Mouse (Mus musculus) MEL (cell line): ENCODE data around the gene Gm36028.

Experiments used
- CTCF ChIP-seq, 3 experiments: IDR thresholded peaks in 2 of 3; conservative IDR thresholded peaks in 1 of 3; 2 replicates each; pipeline ENCODE4 v1.5.1; 2011 to 2012; ENCODE audit warnings: low read length in 3 of 3, low read depth in 2 of 3, mild to moderate bottlenecking in 2 of 3, improper control_type of control experiment in 1 of 3, inconsistent platforms in 1 of 3, mixed read lengths in 1 of 3, moderate library complexity in 1 of 3; ENCODE audit not compliant: control insufficient read depth in 1 of 3, insufficient read depth in 1 of 3, poor library complexity in 1 of 3, severe bottlenecking in 1 of 3
- ELF1 ChIP-seq: IDR thresholded peaks from 2 replicates; pipeline ENCODE4 v1.6.1; 2014; ENCODE audit warnings: low read depth, mild to moderate bottlenecking, inconsistent platforms, low read length, improper control_type of control experiment, moderate library complexity
- EP300 ChIP-seq, 2 experiments: IDR thresholded peaks; 2 replicates each; pipeline ENCODE4 v1.6.1; 2011; ENCODE audit warnings: improper control_type of control experiment in 2 of 2, low read length in 2 of 2, low read depth in 1 of 2, mild to moderate bottlenecking in 1 of 2
- GABPA ChIP-seq: IDR thresholded peaks from 2 replicates; pipeline ENCODE4 v1.6.1; 2012; ENCODE audit warnings: low read depth, mild to moderate bottlenecking, inconsistent platforms, low read length, improper control_type of control experiment, moderate library complexity
- NRF1 ChIP-seq: IDR thresholded peaks from 2 replicates; pipeline ENCODE4 v1.6.1; 2014; ENCODE audit warnings: low read depth, mild to moderate bottlenecking, inconsistent platforms, low read length, improper control_type of control experiment, moderate library complexity; ENCODE audit not compliant: poor library complexity, insufficient read depth, severe bottlenecking
- POLR2A ChIP-seq, 2 experiments: IDR thresholded peaks; 2 replicates each; pipeline ENCODE4 v1.6.1; 2011 to 2012; ENCODE audit warnings: low read length in 2 of 2, mild to moderate bottlenecking in 2 of 2, control low read depth in 1 of 2, improper control_type of control experiment in 1 of 2, low read depth in 1 of 2, moderate library complexity in 1 of 2; ENCODE audit not compliant: control insufficient read depth in 1 of 2, insufficient read depth in 1 of 2, poor library complexity in 1 of 2
- RCOR1 ChIP-seq: IDR thresholded peaks from 2 replicates; pipeline ENCODE4 v1.6.1; 2012; ENCODE audit warnings: low read depth, mild to moderate bottlenecking, inconsistent platforms, low read length, improper control_type of control experiment
- UBTF ChIP-seq: IDR thresholded peaks from 2 replicates; pipeline ENCODE4 v1.6.1; 2012; ENCODE audit warnings: low read depth, mild to moderate bottlenecking, inconsistent platforms, low read length, improper control_type of control experiment, moderate library complexity, borderline replicate concordance; ENCODE audit not compliant: insufficient read depth
- ZC3H11A ChIP-seq: IDR thresholded peaks from 2 replicates; pipeline ENCODE4 v1.6.1; 2012; ENCODE audit warnings: low read depth, mild to moderate bottlenecking, inconsistent platforms, low read length, improper control_type of control experiment
- ZMIZ1 ChIP-seq: IDR thresholded peaks from 2 replicates; pipeline ENCODE4 v1.6.1; 2012; ENCODE audit warnings: low read depth, mild to moderate bottlenecking, inconsistent platforms, low read length, improper control_type of control experiment, moderate library complexity
- ZNF384 ChIP-seq: IDR thresholded peaks from 2 replicates; pipeline ENCODE4 v1.6.1; 2012; ENCODE audit warnings: low read depth, mild to moderate bottlenecking, inconsistent platforms, low read length, improper control_type of control experiment

DNA sequence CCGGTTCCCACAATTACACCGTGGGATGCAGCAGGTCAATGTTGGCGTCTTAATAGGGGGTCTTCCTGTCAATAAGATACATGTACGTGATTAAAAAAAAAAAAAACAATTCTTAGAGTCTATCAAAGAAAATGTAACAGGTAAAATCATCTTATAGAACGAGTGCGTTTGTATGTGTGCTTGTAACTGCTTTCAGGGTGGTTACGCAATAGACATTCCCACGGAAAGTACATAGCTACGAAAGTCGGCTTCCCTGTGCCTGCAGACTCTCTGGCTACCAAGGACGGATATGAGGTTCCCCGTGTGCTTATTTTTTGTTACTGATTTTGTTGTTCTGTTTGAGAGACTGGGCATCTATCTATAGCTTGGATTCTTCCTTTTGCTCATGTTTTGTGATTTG lies 17.2 kb downstream of the Gm36028 start:
- no peak for TF ChIP-seq UBTF
- no peak for TF ChIP-seq NRF1
- no peak for TF ChIP-seq CTCF (IDR thresholded peaks at IDR 0.05 in 2 of 3, conservative IDR thresholded peaks at IDR 0.05 in 1 of 3; ENCODE audit: control insufficient read depth in 1 of 3, insufficient read depth in 1 of 3, low read depth in 2 of 3, low read length in 3 of 3, poor library complexity in 1 of 3, severe bottlenecking in 1 of 3)
- no peak for TF ChIP-seq ZMIZ1
- no peak for TF ChIP-seq ZNF384
- TF ChIP-seq GABPA: no peak
- TF ChIP-seq POLR2A (IDR thresholded peaks at IDR 0.05; ENCODE audit: control insufficient read depth in 1 of 2, insufficient read depth in 1 of 2, low read depth in 1 of 2, low read length in 2 of 2, poor library complexity in 1 of 2): no peak
- TF ChIP-seq ELF1: no peak
- no peak for TF ChIP-seq EP300 (IDR thresholded peaks at IDR 0.05; ENCODE audit: low read depth in 1 of 2, low read length in 2 of 2)
- no peak for TF ChIP-seq RCOR1
- TF ChIP-seq ZC3H11A: no peak
